Mouse (Mus musculus) CH12.LX (cell line): Measurements from ENCODE around the gene Rnf214. TPM values are rescaled to one million over a fixed set of nuclear protein-coding genes. Genes with fewer than 3 reads are reported as not detected.

Experiments used
- DNase-seq: peaks from one replicate; pipeline ENCODE4 v3.0.0-alpha.2; 2013; ENCODE audit errors: extremely low read depth
- H3K27ac ChIP-seq: 2 replicates; pipeline ENCODE4 v1.5.1; 2012; ENCODE audit warnings: low read depth, mild to moderate bottlenecking, control low read depth, moderate library complexity; ENCODE audit not compliant: insufficient read depth
- H3K27me3 ChIP-seq: replicated peaks from 2 replicates; pipeline ENCODE3; 2012; ENCODE audit warnings: inconsistent platforms
- H3K36me3 ChIP-seq, 2 experiments: replicated peaks in 1 of 2; 2 replicates each; pipeline versions ENCODE3 to v1.6.1; 2012; ENCODE audit warnings: inconsistent platforms in 1 of 2, low read length in 1 of 2, mild to moderate bottlenecking in 1 of 2, mixed read lengths in 1 of 2, moderate library complexity in 1 of 2; ENCODE audit not compliant: control insufficient read depth in 1 of 2, insufficient read depth in 1 of 2
- H3K4me1 ChIP-seq, 2 experiments: 2 replicates each; pipeline ENCODE4 v1.6.1; 2012; ENCODE audit warnings: inconsistent platforms in 1 of 2, moderate library complexity in 1 of 2; ENCODE audit not compliant: insufficient read depth in 2 of 2, control insufficient read depth in 1 of 2
- H3K4me2 ChIP-seq: 2 replicates; pipeline ENCODE4 v1.6.1; 2012; ENCODE audit warnings: low read depth, mild to moderate bottlenecking, control low read depth; ENCODE audit not compliant: poor library complexity, insufficient read depth, severe bottlenecking
- H3K4me3 ChIP-seq, 3 experiments: fragments of 150-350 bp in 1 of 3; sonication (generic) in 1 of 3; replicated peaks in 1 of 3; 2 replicates each; pipeline versions ENCODE3 to v1.5.1; 2011 to 2012; ENCODE audit warnings: low read depth in 2 of 3, low read length in 2 of 3, mild to moderate bottlenecking in 2 of 3, moderate library complexity in 2 of 3, control low read depth in 1 of 3, improper control_type of control experiment in 1 of 3, inconsistent platforms in 1 of 3, mixed read lengths in 1 of 3; ENCODE audit not compliant: poor library complexity in 1 of 3
- H3K79me2 ChIP-seq: replicated peaks from 2 replicates; pipeline ENCODE4 v1.6.1; 2012; ENCODE audit warnings: mild to moderate bottlenecking, moderate library complexity; ENCODE audit not compliant: control insufficient read depth, poor library complexity, insufficient read depth, severe bottlenecking; ENCODE audit errors: extremely low read depth
- H3K9ac ChIP-seq: 2 replicates; pipeline ENCODE4 v1.6.1; 2012; ENCODE audit warnings: low read depth, mild to moderate bottlenecking, control low read depth, moderate library complexity; ENCODE audit not compliant: insufficient read depth
- H3K9me3 ChIP-seq: replicated peaks from 2 replicates; pipeline ENCODE3; 2012; ENCODE audit warnings: low read length, inconsistent platforms, mixed read lengths
- BHLHE40 ChIP-seq: IDR thresholded peaks from 2 replicates; pipeline ENCODE4 v1.6.1; 2011; ENCODE audit warnings: mild to moderate bottlenecking, low read depth, low read length, improper control_type of control experiment
- CHD1 ChIP-seq: IDR thresholded peaks from 2 replicates; pipeline ENCODE4 v1.6.1; 2012; ENCODE audit warnings: low read depth, low read length, improper control_type of control experiment, inconsistent platforms
- CTCF ChIP-seq, 2 experiments: IDR thresholded peaks in 1 of 2; conservative IDR thresholded peaks in 1 of 2; 2 replicates each; pipeline ENCODE4 v1.5.1; 2011 to 2012; ENCODE audit warnings: low read depth in 2 of 2, low read length in 2 of 2, improper control_type of control experiment in 1 of 2, inconsistent platforms in 1 of 2, mild to moderate bottlenecking in 1 of 2, moderate library complexity in 1 of 2
- E2F4 ChIP-seq: IDR thresholded peaks from 2 replicates; pipeline ENCODE4 v1.6.1; 2011; ENCODE audit warnings: low read depth, low read length, improper control_type of control experiment; ENCODE audit not compliant: insufficient replicate concordance
- ELF1 ChIP-seq: IDR thresholded peaks from 2 replicates; pipeline ENCODE4 v1.6.1; 2014; ENCODE audit warnings: low read depth, mild to moderate bottlenecking, inconsistent platforms, low read length, improper control_type of control experiment
- EP300 ChIP-seq: IDR thresholded peaks from 2 replicates; pipeline ENCODE4 v1.6.1; 2011; ENCODE audit warnings: low read length, improper control_type of control experiment
- HCFC1 ChIP-seq: IDR thresholded peaks from 2 replicates; pipeline ENCODE4 v1.6.1; 2012; ENCODE audit warnings: low read depth, mild to moderate bottlenecking, inconsistent platforms, low read length, improper control_type of control experiment
- JUN ChIP-seq: IDR thresholded peaks from 2 replicates; pipeline ENCODE4 v1.6.1; 2011; ENCODE audit warnings: low read depth, mild to moderate bottlenecking, low read length, improper control_type of control experiment, moderate library complexity; ENCODE audit not compliant: insufficient read depth
- KAT2A ChIP-seq: IDR thresholded peaks from 2 replicates; pipeline ENCODE4 v1.6.1; 2012; ENCODE audit warnings: low read length, improper control_type of control experiment, inconsistent platforms; ENCODE audit not compliant: insufficient replicate concordance
- MAFK ChIP-seq: IDR thresholded peaks from 2 replicates; pipeline ENCODE4 v1.6.1; 2011; ENCODE audit warnings: low read length, improper control_type of control experiment; ENCODE audit not compliant: insufficient replicate concordance
- MEF2A ChIP-seq: IDR thresholded peaks from 2 replicates; pipeline ENCODE4 v1.6.1; 2014; ENCODE audit warnings: low read depth, mild to moderate bottlenecking, inconsistent platforms, low read length, improper control_type of control experiment, borderline replicate concordance
- NRF1 ChIP-seq: IDR thresholded peaks from 2 replicates; pipeline ENCODE4 v1.6.1; 2014; ENCODE audit warnings: low read depth, mild to moderate bottlenecking, inconsistent platforms, low read length, improper control_type of control experiment, moderate library complexity
- POLR2A ChIP-seq: IDR thresholded peaks from 2 replicates; pipeline ENCODE4 v1.6.1; 2011; ENCODE audit warnings: low read depth, mild to moderate bottlenecking, improper control_type of control experiment, low read length
- POLR2AphosphoS2 ChIP-seq: IDR thresholded peaks from 2 replicates; pipeline ENCODE4 v1.6.1; 2011; ENCODE audit warnings: low read depth, low read length, improper control_type of control experiment
- RAD21 ChIP-seq: IDR thresholded peaks from 2 replicates; pipeline ENCODE4 v1.6.1; 2011; ENCODE audit warnings: low read depth, mild to moderate bottlenecking, low read length, improper control_type of control experiment, moderate library complexity
- SMC3 ChIP-seq: IDR thresholded peaks from 2 replicates; pipeline ENCODE4 v1.6.1; 2011; ENCODE audit warnings: low read depth, low read length, improper control_type of control experiment
- TBP ChIP-seq: conservative IDR thresholded peaks from 2 replicates; pipeline ENCODE4 v1.6.1; 2011; ENCODE audit warnings: low read depth, low read length, improper control_type of control experiment
- UBTF ChIP-seq: IDR thresholded peaks from 2 replicates; pipeline ENCODE4 v1.6.1; 2012; ENCODE audit warnings: low read depth, mild to moderate bottlenecking, inconsistent platforms, low read length, improper control_type of control experiment, moderate library complexity
- USF2 ChIP-seq: conservative IDR thresholded peaks from 2 replicates; pipeline ENCODE4 v1.6.1; 2011; ENCODE audit warnings: low read depth, low read length, improper control_type of control experiment
- ZMIZ1 ChIP-seq: IDR thresholded peaks from 2 replicates; pipeline ENCODE4 v1.6.1; 2012; ENCODE audit warnings: low read depth, mild to moderate bottlenecking, inconsistent platforms, low read length, improper control_type of control experiment
- dilution Hi-C: fragments of 300-500 bp; cut with MboI; formaldehyde crosslinking; loops from 2 replicates; pipeline ENCODE4 v1.14.3; 2020; ENCODE audit warnings: low sequenced_read_pairs; ENCODE audit not compliant: extremely low pct_unique_long_range_greater_than_20kb, extremely low pct_ligation_motif_present
- in situ Hi-C: fragments of 300-500 bp; cut with MboI; formaldehyde crosslinking; loops from 3 replicates; pipeline ENCODE4 v1.14.3; 2019; ENCODE audit warnings: low sequenced_read_pairs, low pct_ligation_motif_present, low pct_unique_long_range_greater_than_20kb, mixed read lengths
- polyA plus RNA-seq: library from polyadenylated mRNA; unstranded; fragments of >175 nt; gene quantifications from 2 replicates; pipeline ENCODE4 v1.2.1, GENCODE M21; 2012; ENCODE audit warnings: low read depth; ENCODE audit not compliant: insufficient read length
- total RNA-seq, 2 experiments: library from RNA; depleted of rRNA; stranded (reverse); fragments of 300-350 nt in 1 of 2; fragments of >200 nt in 1 of 2; gene quantifications; 2 replicates each; pipeline ENCODE4 v1.2.3; 2012 to 2014

Gene Rnf214
- total and polyA plus RNA-seq, 3 experiments = 4.4 to 16.1 (median 9.4) TPM

- no peak overlapping the region for H3K4me3 ChIP-seq
- in situ Hi-C loops = no loop called here
- H3K79me2 ChIP-seq = peaks cover 12% of the 10 kb centered on the region
- no peak overlapping the region for H3K9ac ChIP-seq
- no peak overlapping the region for H3K27ac ChIP-seq
- peaks cover 0 to 17% of the 10 kb centered on the region in 2 experiments; a peak in 2 of 4 replicates for H3K4me1 ChIP-seq
- DNase-seq = peak; percentile 33
- H3K4me2 ChIP-seq = no peak overlapping the region
- H3K27me3 ChIP-seq = no peaks in the 10 kb centered on the region
- dilution Hi-C loops = no loop called here
- TF ChIP-seq POLR2A = no peak
- peak; percentile 20 to 69; a peak in 3 of 4 replicates for TF ChIP-seq CTCF (conservative IDR thresholded peaks at IDR 0.05 in 1 of 2, IDR thresholded peaks at IDR 0.05 in 1 of 2; ENCODE audit: low read depth in 2 of 2, low read length in 2 of 2)
- TF ChIP-seq RAD21 = peak; percentile 61
- peak; percentile 42 for TF ChIP-seq SMC3
- no peak for TF ChIP-seq MEF2A
- TF ChIP-seq, all 38 proteins: peak for 3
- H3K36me3 ChIP-seq = peaks cover 58 to 84% of the 10 kb centered on the region in 2 experiments
- H3K9me3 ChIP-seq = no peaks in the 10 kb centered on the region
These were observed 5.0 kb upstream of the Rnf214 start for GRCm38 (mm10) chr9:45911673-45912072.

DNA sequence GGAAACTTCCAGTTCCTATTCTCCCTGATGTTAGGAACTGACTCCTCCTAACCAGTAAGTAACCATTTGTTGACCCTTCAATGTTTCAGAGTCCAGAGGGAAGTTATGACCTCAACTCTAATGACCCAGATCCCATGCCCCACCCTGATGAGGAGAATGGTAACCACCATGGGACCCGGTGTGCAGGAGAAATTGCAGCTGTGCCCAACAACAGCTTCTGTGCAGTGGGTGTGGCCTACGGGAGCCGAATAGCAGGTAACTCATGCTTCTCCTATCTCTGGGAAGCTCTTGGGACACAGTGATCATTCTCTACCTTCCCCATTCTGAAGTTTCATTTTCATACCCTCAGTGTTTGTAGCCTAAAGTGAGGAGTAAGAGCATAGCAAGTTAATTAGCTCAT, 4.3 kb upstream of the Rnf214 start:
- peaks cover 0 to 17% of the 10 kb centered on the region in 2 experiments; a peak in 2 of 4 replicates for H3K4me1 ChIP-seq
- H3K9ac ChIP-seq = no peak overlapping the region
- H3K36me3 ChIP-seq = peaks cover 54 to 78% of the 10 kb centered on the region in 2 experiments
- no peak for DNase-seq
- no peak overlapping the region for H3K27ac ChIP-seq
- no peaks in the 10 kb centered on the region for H3K9me3 ChIP-seq
- dilution Hi-C loops = no loop called here
- in situ Hi-C loops = no loop called here
- H3K79me2 ChIP-seq = peaks cover 12% of the 10 kb centered on the region
- no peak overlapping the region for H3K4me3 ChIP-seq
- no peak for TF ChIP-seq MAFK
- no peak overlapping the region for H3K4me2 ChIP-seq
- H3K27me3 ChIP-seq = no peaks in the 10 kb centered on the region

GRCm38 (mm10) chr9:45907078-45907428, 342 bp upstream of the Rnf214 start:
- H3K36me3 ChIP-seq = peaks cover 28 to 45% of the 10 kb centered on the region in 2 experiments
- peak; percentile 16 for DNase-seq

More at GRCm38 (mm10) chr9:45907078-45907428, 342 bp upstream of the Rnf214 start:
- H3K27ac ChIP-seq = 0 out of 2 replicates have a peak overlapping the region, but pooled peaks have one; percentile 23
- H3K4me1 ChIP-seq = peaks cover 0 to 29% of the 10 kb centered on the region in 2 experiments; a peak in 2 of 4 replicates
- peak overlapping the region; percentile 78 to 93 (median 89) for H3K4me3 ChIP-seq
- peak overlapping the region; percentile 83 for H3K4me2 ChIP-seq
- H3K27me3 ChIP-seq = no peaks in the 10 kb centered on the region
- H3K79me2 ChIP-seq = peaks cover 15% of the 10 kb centered on the region
- peak overlapping the region; percentile 92 for H3K9ac ChIP-seq
- dilution Hi-C loops (no loop called here), in situ Hi-C loops (no loop called here)
- H3K9me3 ChIP-seq = no peaks in the 10 kb centered on the region
- TF ChIP-seq NRF1 (no peak), USF2 (no peak), KAT2A (no peak), UBTF (no peak), RAD21 (no peak), ELF1 (no peak), CHD1 (no peak), MEF2A (no peak), ZMIZ1 (no peak), HCFC1 (no peak; the same call in 1 of the 2 replicates), E2F4 (no peak), BHLHE40 (no peak), TBP (no peak), EP300 (no peak), POLR2AphosphoS2 (no peak), JUN (no peak)
